Mouse (Mus musculus) left cerebral cortex, adult 9 months (tissue): ENCODE measurements at regions not wholly inside any gene's neighbourhood (a gene's known extent, or its start where the extent isn't known, plus 50 kb on each side); places are given as distances from the start of the nearest gene placed in this dataset.

Experiments
- DNase-seq, 2 experiments: peaks; one replicate each; pipeline ENCODE4 v3.0.0; 2022; ENCODE audit warnings: low spot score in 2 of 2

DNA sequence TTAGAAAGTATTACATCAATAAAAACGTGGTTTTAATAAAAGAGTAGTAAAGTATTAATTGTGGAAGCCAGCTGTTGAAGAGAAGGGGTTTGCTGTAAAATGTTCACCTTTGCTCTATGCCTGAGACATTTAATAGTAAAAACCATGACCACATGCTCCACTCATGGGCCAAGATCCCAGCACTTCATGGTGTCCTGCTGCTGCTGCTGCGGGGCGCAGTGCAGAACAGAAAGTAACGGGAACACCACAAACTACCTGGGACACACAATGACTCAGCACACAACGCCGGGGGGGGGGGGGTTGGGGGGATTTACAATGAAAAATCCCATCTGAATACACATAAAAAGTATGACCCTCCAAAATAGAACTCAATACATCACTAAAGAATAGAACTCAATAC lies 124.8 kb upstream of the Klf14 start:
- DNase-seq: no peak

- no peak for DNase-seq
These were observed 126.3 kb upstream of the Klf14 start for GRCm38 (mm10) chr6:31085063-31085759.

DNA sequence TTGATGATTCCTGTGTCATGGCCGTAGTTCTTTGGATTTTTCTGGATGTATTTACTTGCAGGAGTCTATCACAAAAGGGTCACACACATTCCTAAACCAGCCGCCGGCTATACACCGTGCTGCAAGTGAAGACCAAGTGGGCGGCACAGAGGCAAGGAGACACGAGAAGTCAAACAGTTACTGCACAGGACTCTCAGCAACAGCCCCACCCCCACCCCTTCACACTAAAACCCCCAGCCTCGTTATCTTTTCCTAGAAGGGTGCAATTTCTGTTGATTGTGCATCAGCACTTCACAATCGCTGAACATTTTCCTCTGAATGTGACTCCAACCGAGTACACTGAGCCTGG lies 126.9 kb upstream of the Klf14 start:
- no peak for DNase-seq

DNA sequence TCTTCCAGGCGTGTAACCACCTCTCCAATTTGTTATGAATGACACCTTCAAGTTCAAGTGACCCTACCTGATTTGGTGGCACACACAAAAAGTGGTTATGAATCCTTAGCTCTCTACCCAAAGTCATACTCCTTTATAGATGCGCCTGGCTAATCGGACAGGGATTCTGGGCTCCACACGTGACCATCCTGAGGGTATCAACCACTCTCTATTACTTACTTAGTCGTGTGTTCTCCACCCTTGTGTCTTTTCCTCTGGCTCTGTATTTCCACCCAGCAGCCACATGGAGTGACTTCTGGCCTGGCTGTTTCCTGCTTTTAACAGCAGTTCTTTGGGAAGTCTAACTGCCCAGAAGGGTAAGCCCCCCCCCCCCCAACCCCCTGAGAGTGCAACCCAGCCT lies 127.4 kb upstream of the Klf14 start:
- no peak for DNase-seq

GRCm38 (mm10) chr6:31086798-31087360 lies 128.0 kb upstream of the Klf14 start:
- DNase-seq: no peak

DNA sequence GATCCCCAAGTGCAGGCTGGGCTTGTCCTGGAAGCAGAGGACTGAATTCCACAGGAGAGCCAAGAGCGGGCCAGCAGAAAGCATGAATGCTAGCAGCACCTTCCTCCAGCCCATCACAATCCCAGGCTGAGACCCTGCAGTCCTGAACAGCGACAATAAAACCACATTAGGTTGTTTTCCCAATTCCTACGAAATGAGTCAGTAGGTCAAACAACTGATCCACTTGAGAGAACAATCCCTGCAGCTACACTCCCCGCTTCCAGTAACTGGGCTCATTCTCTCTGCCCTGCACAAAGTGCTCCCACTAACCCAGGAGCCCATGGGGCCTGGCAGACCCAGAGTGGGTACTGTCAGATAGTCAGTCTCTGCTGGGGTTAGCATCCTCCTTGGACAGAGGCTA lies 128.6 kb upstream of the Klf14 start:
- no peak for DNase-seq

DNA sequence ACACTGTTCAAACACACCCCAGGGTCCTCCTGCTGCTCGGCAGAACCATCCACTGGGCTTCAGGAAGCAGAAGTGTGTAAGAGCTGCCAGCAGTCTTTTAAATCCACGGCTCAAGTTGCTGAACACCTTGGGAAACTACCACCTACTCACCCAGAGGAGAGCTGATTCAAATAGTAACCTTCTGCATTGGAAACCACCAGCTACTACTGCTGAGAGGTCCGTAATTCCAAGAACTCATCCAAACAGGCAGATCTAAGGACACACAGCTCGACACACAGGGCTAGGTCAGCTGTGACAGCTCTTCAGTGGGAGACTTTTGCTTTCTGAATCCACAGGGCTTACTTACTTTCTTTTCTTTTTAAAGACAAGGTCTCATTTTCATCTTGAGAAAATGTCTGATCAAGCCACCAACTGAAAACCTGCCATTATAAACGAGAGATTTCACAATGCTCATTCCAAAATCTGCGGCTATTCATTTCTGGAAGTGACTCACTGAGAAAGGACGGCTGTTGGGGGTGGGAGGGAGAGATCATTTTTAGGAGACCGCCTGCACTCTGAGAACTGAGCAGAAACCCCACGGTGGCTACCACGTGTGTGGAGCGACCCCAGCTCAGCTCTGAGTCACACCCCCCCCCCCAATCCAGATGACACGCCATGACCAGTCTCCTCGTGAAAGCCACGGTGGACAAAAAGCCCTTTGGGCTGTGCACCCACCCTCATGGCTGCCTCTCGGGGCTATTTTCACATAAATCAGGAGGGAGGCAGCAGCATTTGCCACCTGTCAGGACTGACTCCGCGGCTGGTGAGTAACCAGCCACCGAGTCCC lies 129.5 kb upstream of the Klf14 start:
- DNase-seq: no peak

GRCm38 (mm10) chr6:31088973-31089368 lies 130.1 kb upstream of the Klf14 start:
- no peak for DNase-seq

DNA sequence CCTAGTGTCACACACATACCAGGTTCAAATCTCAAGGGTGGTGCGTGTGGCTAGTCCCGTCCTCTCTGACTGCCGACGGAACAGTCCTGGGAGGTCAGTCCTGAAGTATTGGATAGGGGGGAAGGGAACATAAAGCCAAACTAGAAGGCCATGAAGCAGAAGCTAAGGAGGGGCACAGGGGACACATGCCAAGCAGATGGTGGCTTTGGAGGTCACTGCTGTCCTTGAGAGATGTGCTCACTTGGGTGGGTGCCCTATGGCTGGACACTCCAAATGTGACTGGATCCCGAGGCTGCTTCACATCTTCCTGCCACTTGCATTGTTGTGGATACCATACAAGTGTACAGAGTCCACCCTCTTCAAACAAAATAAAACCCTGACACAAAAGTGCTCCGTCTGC lies 131.4 kb upstream of the Klf14 start:
- no peak for DNase-seq

DNA sequence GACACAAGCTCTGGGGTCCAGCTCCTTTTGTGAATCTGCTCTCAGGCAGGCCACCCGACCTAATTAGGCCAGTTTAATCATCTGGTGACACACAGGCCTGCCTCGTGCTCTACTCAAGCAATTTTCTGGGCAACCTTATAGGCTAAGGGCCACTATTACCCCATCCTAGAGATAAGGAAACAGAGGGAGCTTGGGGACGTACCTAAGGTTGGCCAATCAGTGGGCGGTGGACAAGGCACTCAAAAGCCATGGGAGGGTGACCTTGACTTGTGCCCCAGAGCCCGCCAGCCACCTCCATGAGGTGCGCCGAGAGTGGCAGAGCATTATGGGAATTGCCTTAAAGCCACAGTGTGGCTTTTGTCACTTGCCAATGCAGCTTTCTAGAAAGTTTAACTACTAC lies 131.9 kb upstream of the Klf14 start:
- no peak for DNase-seq

GRCm38 (mm10) chr6:31092324-31092723 lies 133.4 kb upstream of the Klf14 start:
- no peak for DNase-seq

GRCm38 (mm10) chr6:31092760-31093159 lies 133.9 kb upstream of the Klf14 start:
- DNase-seq: no peak

- DNase-seq: no peak
These were observed 137.3 kb upstream of the Klf14 start for GRCm38 (mm10) chr6:31095943-31096714.

DNA sequence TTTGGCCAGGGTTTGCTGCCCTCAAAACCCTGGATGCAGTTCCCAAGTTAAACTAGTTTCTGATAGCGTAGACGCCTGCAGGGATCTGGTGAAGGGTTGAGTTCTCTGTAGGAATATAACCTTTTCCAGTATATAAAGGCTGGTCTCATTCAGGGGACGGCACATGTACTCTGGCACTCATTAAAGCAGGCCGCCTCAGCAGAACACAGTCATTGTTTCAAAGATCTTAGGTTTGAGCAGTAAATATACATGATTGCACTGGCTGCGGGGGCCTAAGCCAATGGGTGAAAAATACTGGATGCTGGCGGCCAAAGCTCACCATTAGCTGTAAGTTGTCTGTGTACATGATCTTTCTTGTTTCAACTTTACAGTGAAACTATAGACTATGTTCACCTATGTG lies 137.9 kb upstream of the Klf14 start:
- DNase-seq: no peak

GRCm38 (mm10) chr6:31097254-31097653 lies 138.4 kb upstream of the Klf14 start:
- no peak for DNase-seq

GRCm38 (mm10) chr6:31098106-31098505 lies 139.2 kb upstream of the Klf14 start:
- DNase-seq: no peak

DNA sequence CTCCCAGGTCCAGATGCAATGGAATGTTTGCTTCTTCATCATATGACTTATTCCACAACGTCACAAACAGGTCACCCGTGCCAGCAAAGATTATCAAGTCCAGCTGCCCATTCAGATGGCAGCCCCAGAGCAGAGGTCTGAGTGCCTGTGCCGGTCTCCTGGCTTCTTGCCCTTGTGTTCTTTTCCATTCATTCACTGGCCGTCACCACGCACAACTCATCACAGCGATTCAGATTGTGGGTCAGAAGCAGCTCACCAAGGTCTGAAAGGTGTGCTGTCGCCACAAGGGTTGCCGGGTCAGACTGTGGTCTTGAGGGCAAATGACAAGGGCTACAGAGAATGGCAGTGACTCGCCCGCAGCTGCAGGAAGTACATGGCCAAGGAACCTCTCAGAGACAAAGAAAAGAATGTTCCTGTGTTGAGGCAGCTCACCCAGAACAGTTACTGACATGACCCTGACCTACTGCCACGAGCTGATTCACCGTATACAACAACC lies 141.3 kb upstream of the Klf14 start:
- no peak for DNase-seq

GRCm38 (mm10) chr6:31100749-31101148 lies 141.9 kb upstream of the Klf14 start:
- DNase-seq: no peak

GRCm38 (mm10) chr6:31106144-31106836 lies 147.4 kb upstream of the Klf14 start:
- DNase-seq: no peak

DNA sequence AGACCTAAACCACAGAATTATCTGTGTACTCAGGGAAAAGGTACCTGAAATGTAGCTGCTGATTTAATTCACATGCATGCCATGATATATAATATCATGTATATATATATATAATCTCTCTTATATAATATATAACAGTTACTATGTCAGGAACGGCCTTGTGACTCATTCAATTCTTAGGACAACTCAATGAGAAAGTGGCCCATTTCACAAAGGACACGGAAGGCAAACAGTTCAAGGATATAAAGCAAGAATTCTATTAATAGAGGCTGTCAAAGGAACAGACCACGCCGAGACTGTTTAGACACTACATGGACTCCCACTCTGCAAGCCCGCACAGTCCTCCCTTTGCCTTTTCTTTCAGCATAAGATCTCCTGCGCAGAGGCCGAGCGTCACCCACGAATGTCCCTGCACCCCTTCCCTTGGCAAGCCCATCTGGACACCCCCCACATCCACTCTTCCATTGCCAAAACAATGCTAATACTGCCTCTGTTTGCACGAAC lies 148.0 kb upstream of the Klf14 start:
- DNase-seq: no peak

DNA sequence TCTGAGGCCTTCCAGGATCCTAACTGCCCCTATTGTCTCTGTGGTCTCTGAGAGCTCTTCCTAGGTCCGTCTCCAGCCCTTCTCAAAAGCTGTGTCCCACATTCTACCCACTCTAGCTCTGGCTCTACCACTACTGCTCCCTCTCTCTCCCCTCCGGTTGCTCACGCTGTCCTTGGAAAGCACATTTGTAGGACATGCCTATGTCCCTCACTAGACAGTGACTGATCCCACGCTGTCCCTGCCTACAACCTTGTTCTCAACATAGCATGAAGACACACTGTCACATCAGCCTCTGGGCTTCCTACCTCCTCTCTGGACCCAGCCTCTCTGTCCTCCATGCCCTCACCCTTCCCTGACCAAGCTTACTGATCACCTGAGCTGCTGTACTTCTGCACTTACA lies 148.5 kb upstream of the Klf14 start:
- DNase-seq: no peak
